Mouse (Mus musculus): ENCODE data around the gene Qdpr.
"Not testable (repeated sequence)": the region's sequence is repeated elsewhere in the genome, so short reads cannot be mapped to it uniquely, and the experiment has no call there.

Qdpr gene

GRCm38 (mm10) chr5:45449206-45449605 is 830 bp downstream of the Qdpr start:
- peak; percentile 13 for DNase-seq

GRCm38 (mm10) chr5:45448676-45449075 is 1.4 kb downstream of the Qdpr start:
- no peak for DNase-seq

GRCm38 (mm10) chr5:45444130-45444832 is 5.8 kb downstream of the Qdpr start:
- DNase-seq: no peak

GRCm38 (mm10) chr5:45441745-45442144 is 8.3 kb downstream of the Qdpr start:
- DNase-seq: no peak

GRCm38 (mm10) chr5:45441124-45441523 is 8.9 kb downstream of the Qdpr start:
- no peak for DNase-seq

GRCm38 (mm10) chr5:45438301-45438700 is 11.7 kb downstream of the Qdpr start:
- no peak for DNase-seq

- DNase-seq: no peak
These were observed 12.2 kb downstream of the Qdpr start for GRCm38 (mm10) chr5:45437826-45438225.

- no peak for DNase-seq
These were observed 13.8 kb downstream of the Qdpr start for GRCm38 (mm10) chr5:45435967-45436950.

GRCm38 (mm10) chr5:45427891-45428290 is 22.1 kb downstream of the Qdpr start:
- DNase-seq: no peak

- DNase-seq: no peak
These were observed 23.5 kb downstream of the Qdpr start for GRCm38 (mm10) chr5:45426416-45427034.

- not testable (repeated sequence) for DNase-seq
These were observed 24.3 kb downstream of the Qdpr start for GRCm38 (mm10) chr5:45425771-45426170.

- DNase-seq: peak; percentile 30
These were observed 25.8 kb downstream of the Qdpr start for GRCm38 (mm10) chr5:45424021-45424886.

- no peak for DNase-seq
These were observed 27.9 kb downstream of the Qdpr start for GRCm38 (mm10) chr5:45421881-45422844.

- no peak for DNase-seq
These were observed 30.0 kb downstream of the Qdpr start for GRCm38 (mm10) chr5:45419841-45420638.

GRCm38 (mm10) chr5:45417859-45418443 is 32.1 kb downstream of the Qdpr start:
- DNase-seq: no peak

GRCm38 (mm10) chr5:45416478-45416877 is 33.6 kb downstream of the Qdpr start:
- DNase-seq: no peak

GRCm38 (mm10) chr5:45406129-45406528 is 43.9 kb downstream of the Qdpr start:
- no peak for DNase-seq

- DNase-seq: peak; percentile 48
These were observed 47.4 kb downstream of the Qdpr start for GRCm38 (mm10) chr5:45402632-45403031.

- no peak for DNase-seq
These were observed 65.8 kb downstream of the Qdpr start for GRCm38 (mm10) chr5:45384034-45384812.

Measured in cerebellum, adult 8-10 months (tissue).